Mouse (Mus musculus) liver, postnatal 0 days (tissue): Measurements from ENCODE around the gene Csn2. TPM values are rescaled to one million over a fixed set of nuclear protein-coding genes. Genes with fewer than 3 reads are reported as not detected.

Source experiments
- ATAC-seq: fragments of 200-750 bp; cut with Nextera tagmentation; 2 replicates; pipeline ENCODE4 v1.8.0; 2017; ENCODE audit warnings: mild to moderate bottlenecking, moderate library complexity
- DNase-seq: peaks from one replicate; pipeline ENCODE4 v3.0.0-alpha.2; 2016
- H3K27ac ChIP-seq: fragments of 300-500 bp; sonication (generic); 2 replicates; pipeline ENCODE4 v1.5.1; 2014; ENCODE audit warnings: antibody characterized with exemption, moderate library complexity, mild to moderate bottlenecking, low read depth
- H3K27me3 ChIP-seq: fragments of 300-500 bp; sonication (generic); 2 replicates; pipeline ENCODE4 v1.6.1; 2014; ENCODE audit warnings: low read length, control low read depth, mixed read lengths; ENCODE audit not compliant: insufficient read depth
- H3K36me3 ChIP-seq: fragments of 300-500 bp; sonication (generic); replicated peaks from 2 replicates; pipeline ENCODE4 v1.6.1; 2014; ENCODE audit warnings: mild to moderate bottlenecking, control low read depth, low read length, moderate library complexity, mixed read lengths; ENCODE audit not compliant: insufficient read depth
- H3K4me1 ChIP-seq: fragments of 300-500 bp; sonication (generic); 2 replicates; pipeline ENCODE4 v1.6.1; 2014; ENCODE audit warnings: antibody characterized with exemption, mild to moderate bottlenecking, control low read depth; ENCODE audit not compliant: insufficient read depth
- H3K4me2 ChIP-seq: fragments of 300-500 bp; sonication (generic); 2 replicates; pipeline ENCODE4 v1.6.1; 2014; ENCODE audit warnings: low read depth, mild to moderate bottlenecking, low read length, moderate library complexity, mixed read lengths
- H3K4me3 ChIP-seq: fragments of 300-500 bp; sonication (generic); 2 replicates; pipeline ENCODE4 v1.5.1; 2014; ENCODE audit warnings: low read depth, low read length
- H3K9ac ChIP-seq: fragments of 300-500 bp; sonication (generic); replicated peaks from 2 replicates; pipeline ENCODE4 v1.6.1; 2014; ENCODE audit warnings: mild to moderate bottlenecking, moderate library complexity
- H3K9me3 ChIP-seq: fragments of 300-500 bp; sonication (generic); 2 replicates; pipeline ENCODE4 v1.6.1; 2016; ENCODE audit warnings: mild to moderate bottlenecking, control low read depth, low read length, mixed read lengths
- CTCF ChIP-seq: sonication (generic); IDR thresholded peaks from 2 replicates; pipeline ENCODE4 v1.5.1; 2016; ENCODE audit warnings: antibody characterized with exemption, low read depth
- EP300 ChIP-seq: IDR thresholded peaks from 2 replicates; pipeline ENCODE4 v1.6.1; 2016; ENCODE audit warnings: antibody characterized with exemption, low read depth, mild to moderate bottlenecking
- WGBS: fragments of 180-500 bp; shearing (Covaris S2); extraction: QIAGEN DNeasy Blood & Tissue Kit; methylation state at CpG from one replicate; pipeline ENCODE4 v1.1.7; 2014; ENCODE audit not compliant: insufficient replicate concordance; 5-methylcytosine and 5-hydroxymethylcytosine counted together
- polyA plus RNA-seq: library from polyadenylated mRNA; unstranded; fragments of >200 nt; fragmentation: Nextera tagmentation; extraction: Ambion mirVana; gene quantifications from 2 replicates; pipeline ENCODE4 v1.2.1, GENCODE M21; 2015

Csn2 gene
- not detected in 2 replicates for polyA plus RNA-seq

- ATAC-seq (no peak), DNase-seq (no peak)
- TF ChIP-seq CTCF (no peak), EP300 (no peak)
- Histone ChIP-seq H3K9me3 (no peaks in the 10 kb centered on the region), H3K36me3 (no peaks in the 10 kb centered on the region), H3K4me2 (no peak within 1 kb of the TSS), H3K4me3 (no peak within 1 kb of the TSS), H3K27me3 (no peaks in the 10 kb centered on the region), H3K27ac (no peak within 1 kb of the TSS), H3K9ac (no peak within 1 kb of the TSS), H3K4me1 (no peaks in the 10 kb centered on the region)
- 79% methylated on average over 3 of the region's 3 CpGs for WGBS
Observed at GRCm38 (mm10) chr5:87699530-87699929, at the start of gene Csn2. Gene Csn2 (minus strand): TSS chr5:87699630.

- TF ChIP-seq EP300 (no peak), CTCF (no peak)
- Histone ChIP-seq H3K27me3 (no peaks in the 10 kb centered on the region), H3K9ac (no peak overlapping the region), H3K9me3 (no peaks in the 10 kb centered on the region), H3K4me3 (no peak overlapping the region), H3K36me3 (no peaks in the 10 kb centered on the region), H3K27ac (no peak overlapping the region), H3K4me2 (no peak overlapping the region), H3K4me1 (no peaks in the 10 kb centered on the region)
- no peak for DNase-seq
- no peak for ATAC-seq
Observed at GRCm38 (mm10) chr5:87734821-87735220, 35.4 kb upstream of the Csn2 start.

GRCm38 (mm10) chr5:87705891-87706290 is 6.5 kb upstream of the Csn2 start:
- TF ChIP-seq CTCF, result no peak
- no peak for TF ChIP-seq EP300
- ATAC-seq, result no peak
- no peaks in the 10 kb centered on the region for H3K27me3 ChIP-seq

GRCm38 (mm10) chr5:87665908-87666307 is 33.5 kb downstream of the Csn2 start, which contains the start of gene Csn1s1:
Gene Csn1s1 (plus strand): TSS chr5:87666208.
- ATAC-seq, result no peak
- H3K4me1 ChIP-seq, result no peaks in the 10 kb centered on the region

More at GRCm38 (mm10) chr5:87705891-87706290, 6.5 kb upstream of the Csn2 start:
- Histone ChIP-seq H3K4me2 (no peak overlapping the region), H3K9ac (no peak overlapping the region), H3K9me3 (no peaks in the 10 kb centered on the region), H3K27ac (no peak overlapping the region), H3K4me1 (no peaks in the 10 kb centered on the region), H3K4me3 (no peak overlapping the region), H3K36me3 (no peaks in the 10 kb centered on the region)
- 63% methylated on average over 1 of the region's 1 CpGs for WGBS
- no peak for DNase-seq

GRCm38 (mm10) chr5:87642787-87643186 is 56.6 kb downstream of the Csn2 start:
- H3K4me2 ChIP-seq, result no peak overlapping the region
- no peak overlapping the region for H3K4me3 ChIP-seq
- H3K9ac ChIP-seq, result no peak overlapping the region
- ATAC-seq (no peak), DNase-seq (peak; percentile 17)
- H3K9me3 ChIP-seq, result no peaks in the 10 kb centered on the region
- H3K27me3 ChIP-seq, result no peaks in the 10 kb centered on the region
- H3K4me1 ChIP-seq, result no peaks in the 10 kb centered on the region
- no peak overlapping the region for H3K27ac ChIP-seq
- TF ChIP-seq EP300 (no peak), CTCF (peak; percentile 61)
- H3K36me3 ChIP-seq, result no peaks in the 10 kb centered on the region

More at GRCm38 (mm10) chr5:87665908-87666307, 33.5 kb downstream of the Csn2 start, which contains the start of gene Csn1s1:
- Histone ChIP-seq H3K27ac (no peak within 1 kb of the TSS), H3K27me3 (no peaks in the 10 kb centered on the region), H3K36me3 (no peaks in the 10 kb centered on the region), H3K9me3 (no peaks in the 10 kb centered on the region), H3K9ac (no peak within 1 kb of the TSS), H3K4me2 (no peak within 1 kb of the TSS), H3K4me3 (no peak within 1 kb of the TSS)
- TF ChIP-seq CTCF (no peak), EP300 (no peak)
- DNase-seq, result no peak

Other genes starting within 250 kb of the Csn2 start
- gene Ugt2a2, start 217.4 kb downstream of the Csn2 start, polyA plus RNA-seq, result not detected in 2 replicates
- not detected in 2 replicates for gene Gm43638, start 212.8 kb downstream of the Csn2 start, polyA plus RNA-seq
- not detected in 2 replicates for gene Ugt2a1, start 208.8 kb downstream of the Csn2 start, polyA plus RNA-seq
- 3.7 and 3.9 TPM in 2 replicates for gene Sult1b1, start 161.4 kb downstream of the Csn2 start, polyA plus RNA-seq
- gene Sult1d1, start 130.6 kb downstream of the Csn2 start, polyA plus RNA-seq, result 57.9 and 68.7 TPM in 2 replicates
- 0.08 and 0.14 TPM in 2 replicates for gene Sult1e1, start 108.0 kb downstream of the Csn2 start, polyA plus RNA-seq
- not detected in 2 replicates for gene Csn1s1, start 33.4 kb downstream of the Csn2 start, polyA plus RNA-seq
- gene Csn1s2a, start 74.9 kb upstream of the Csn2 start, polyA plus RNA-seq, result not detected in 2 replicates
- not detected in 2 replicates for gene Csn1s2b, start 108.5 kb upstream of the Csn2 start, polyA plus RNA-seq
- not detected in 2 replicates for gene Prr27, start 126.1 kb upstream of the Csn2 start, polyA plus RNA-seq
- gene Odam, start 185.4 kb upstream of the Csn2 start, polyA plus RNA-seq, result not detected in 2 replicates
- gene Csn3, start 225.9 kb upstream of the Csn2 start, polyA plus RNA-seq, result not detected in 2 replicates